Mouse (Mus musculus) lung, embryonic 14.5 days (tissue): ENCODE data around the gene Ttc38. TPM values are rescaled to one million over a fixed set of nuclear protein-coding genes. Genes with fewer than 3 reads are reported as not detected.
A peak's percentile ranks its signal among the peaks of the same experiment; 100 is the strongest.

Experiments used
- ATAC-seq: fragments of 200-750 bp; cut with Nextera tagmentation; 2 replicates; pipeline ENCODE4 v1.8.0; 2017; ENCODE audit warnings: mild to moderate bottlenecking, moderate TSS enrichment, moderate library complexity; ENCODE audit not compliant: insufficient read depth
- DNase-seq: peaks from one replicate; pipeline ENCODE4 v3.0.0-alpha.2; 2015
- H3K27ac ChIP-seq: fragments of 300-500 bp; sonication (generic); 2 replicates; pipeline ENCODE4 v1.5.1; 2014; ENCODE audit warnings: low read depth, mild to moderate bottlenecking, moderate library complexity
- H3K27me3 ChIP-seq: fragments of 300-500 bp; sonication (generic); 2 replicates; pipeline ENCODE4 v1.6.1; 2014; ENCODE audit warnings: low read length, control low read depth; ENCODE audit not compliant: insufficient read depth
- H3K36me3 ChIP-seq: fragments of 300-500 bp; sonication (generic); 2 replicates; pipeline ENCODE4 v1.6.1; 2014; ENCODE audit warnings: control low read depth; ENCODE audit not compliant: insufficient read depth
- H3K4me1 ChIP-seq: fragments of 300-500 bp; sonication (generic); 2 replicates; pipeline ENCODE4 v1.6.1; 2014; ENCODE audit warnings: antibody characterized with exemption, control low read depth; ENCODE audit not compliant: insufficient read depth
- H3K4me2 ChIP-seq: fragments of 300-500 bp; sonication (generic); 2 replicates; pipeline ENCODE4 v1.6.1; 2014; ENCODE audit warnings: mild to moderate bottlenecking
- H3K4me3 ChIP-seq: fragments of 300-500 bp; sonication (generic); 2 replicates; pipeline ENCODE4 v1.5.1; 2014; ENCODE audit warnings: low read depth, low read length
- H3K9ac ChIP-seq: fragments of 300-500 bp; sonication (generic); 2 replicates; pipeline ENCODE4 v1.6.1; 2014
- H3K9me3 ChIP-seq: fragments of 300-500 bp; sonication (generic); 2 replicates; pipeline ENCODE4 v1.6.1; 2016; ENCODE audit warnings: low read depth, low read length, control low read depth
- CTCF ChIP-seq: IDR thresholded peaks from 2 replicates; pipeline ENCODE4 v1.5.1; 2016; ENCODE audit warnings: antibody characterized with exemption, low read depth
- whole genome bisulfite sequencing: fragments of 180-500 bp; shearing (Covaris S2); extraction: QIAGEN DNeasy Blood & Tissue Kit; methylation state at CpG from one replicate; pipeline ENCODE4 v1.1.7; 2014; 5-methylcytosine and 5-hydroxymethylcytosine counted together
- polyA plus RNA-seq: library from polyadenylated mRNA; unstranded; fragments of >200 nt; fragmentation: Nextera tagmentation; extraction: Ambion mirVana; gene quantifications from 2 replicates; pipeline ENCODE4 v1.2.1, GENCODE M21; 2014

Ttc38 gene
- polyA plus RNA-seq, 1 experiment from 2014 or later = 3.4 TPM

DNA sequence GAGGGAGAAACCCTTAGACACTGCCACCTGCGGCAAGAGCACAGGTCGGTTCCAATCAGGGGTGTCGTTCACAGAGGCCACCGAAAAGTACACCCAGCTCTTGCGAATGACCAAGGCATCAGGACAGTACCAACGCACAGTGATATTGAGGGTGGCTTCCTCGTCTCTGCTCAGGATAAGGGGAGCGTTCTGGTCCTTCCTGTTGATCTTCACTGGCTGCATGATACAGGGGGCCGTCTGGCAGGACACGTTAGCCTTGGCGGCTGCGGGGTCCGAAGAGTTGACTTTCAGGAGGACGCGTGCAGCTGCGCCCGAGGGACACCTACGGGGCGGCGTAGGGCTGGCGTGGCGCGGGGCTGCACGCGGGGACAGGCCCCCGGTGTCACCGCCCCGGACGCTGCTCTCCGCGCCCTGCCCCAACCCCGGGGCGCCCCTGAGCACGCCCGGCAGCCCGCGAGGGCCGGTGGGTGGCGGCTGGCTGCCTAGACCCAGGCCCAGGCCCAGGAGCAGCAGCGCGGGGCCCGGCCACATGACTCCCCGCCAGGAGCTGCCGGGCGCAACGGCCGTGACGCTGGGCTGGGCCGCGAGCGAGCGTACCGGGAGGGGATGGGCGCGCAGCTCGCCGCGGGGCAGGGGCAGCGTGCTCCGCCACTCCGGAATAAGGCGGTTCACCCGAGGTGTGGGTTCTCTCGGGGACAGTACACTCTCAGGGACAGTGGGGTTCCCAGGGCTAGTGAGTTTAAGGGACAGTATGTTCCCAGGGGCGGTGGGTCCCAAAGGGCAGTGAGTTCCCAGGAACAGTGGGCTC, 10.7 kb upstream of the Ttc38 start, which contains the start of gene Pkdrej:
Pkdrej (minus strand) TSS at position 532 of the 808 bp plus-strand sequence.
- ATAC-seq (peak; percentile 84), DNase-seq (peak; percentile 66)
- WGBS = 2% methylated on average over 65 of the region's 65 CpGs
- TF ChIP-seq CTCF = no peak
- Histone ChIP-seq H3K4me3 (peak within 1 kb of the TSS; percentile 49), H3K4me2 (peak within 1 kb of the TSS; percentile 95), H3K9ac (peak within 1 kb of the TSS; percentile 71), H3K27me3 (peaks cover 12% of the 10 kb centered on the region), H3K36me3 (no peaks in the 10 kb centered on the region), H3K9me3 (no peaks in the 10 kb centered on the region; the same call in 1 of the 2 replicates), H3K27ac (no peak within 1 kb of the TSS), H3K4me1 (no peaks in the 10 kb centered on the region)

DNA sequence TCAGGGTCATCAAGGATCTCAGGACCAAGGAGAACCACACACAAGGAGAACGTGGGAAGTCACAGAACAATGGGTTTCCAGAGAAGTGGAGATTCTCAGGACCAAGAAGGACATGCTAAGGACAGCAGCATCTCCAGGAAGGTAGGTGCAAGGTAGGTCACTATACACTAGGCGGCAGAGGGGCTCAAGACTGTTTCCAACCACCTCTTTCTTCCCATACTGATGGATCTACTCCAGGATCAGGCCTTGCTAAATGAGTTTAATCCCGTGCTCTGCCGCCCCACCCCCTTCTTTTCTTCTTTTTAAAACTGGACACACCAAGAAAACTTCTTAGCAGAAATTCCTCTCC, 10.1 kb upstream of the Ttc38 start:
- Histone ChIP-seq H3K4me2 (peak overlapping the region; percentile 95), H3K9me3 (no peaks in the 10 kb centered on the region; the same call in 1 of the 2 replicates), H3K27ac (no peak overlapping the region), H3K4me3 (peak overlapping the region; percentile 49), H3K36me3 (no peaks in the 10 kb centered on the region), H3K4me1 (no peaks in the 10 kb centered on the region), H3K27me3 (peaks cover 12% of the 10 kb centered on the region), H3K9ac (peak overlapping the region; percentile 71)
- WGBS = 11% methylated on average over 4 of the region's 4 CpGs
- peak; percentile 36; the same call in 1 of the 2 replicates for TF ChIP-seq CTCF
- DNase-seq (peak; percentile 45), ATAC-seq (peak; percentile 60; the same call in 1 of the 2 replicates)

DNA sequence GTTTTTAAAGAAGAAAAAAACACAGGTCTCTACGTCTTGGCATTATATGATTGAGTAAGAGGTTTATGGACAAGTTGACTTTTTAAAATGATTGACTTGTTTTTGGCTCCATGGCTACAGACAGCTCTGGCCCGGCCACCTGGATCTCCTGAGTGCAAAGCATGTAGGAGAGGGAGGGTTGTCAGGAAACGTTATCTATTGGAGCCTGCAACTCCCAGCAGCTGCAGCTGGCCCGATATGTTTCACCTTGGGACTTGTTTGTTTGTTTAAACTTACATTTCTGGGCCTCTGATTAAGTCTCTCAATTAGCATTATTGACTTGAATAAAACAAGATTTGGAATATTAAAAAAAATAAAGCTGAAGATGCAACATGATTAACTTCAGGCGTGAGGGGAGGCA, 5.4 kb upstream of the Ttc38 start:
- no peaks in the 10 kb centered on the region for H3K9me3 ChIP-seq
- no peak for ATAC-seq
- no peak overlapping the region for H3K27ac ChIP-seq
- 31% methylated on average over 5 of the region's 5 CpGs for WGBS
- no peaks in the 10 kb centered on the region for H3K36me3 ChIP-seq
- no peaks in the 10 kb centered on the region for H3K27me3 ChIP-seq
- no peak for TF ChIP-seq CTCF
- no peak overlapping the region for H3K4me2 ChIP-seq
- no peak overlapping the region for H3K9ac ChIP-seq
- no peaks in the 10 kb centered on the region for H3K4me1 ChIP-seq
- DNase-seq = no peak
- no peak overlapping the region for H3K4me3 ChIP-seq

DNA sequence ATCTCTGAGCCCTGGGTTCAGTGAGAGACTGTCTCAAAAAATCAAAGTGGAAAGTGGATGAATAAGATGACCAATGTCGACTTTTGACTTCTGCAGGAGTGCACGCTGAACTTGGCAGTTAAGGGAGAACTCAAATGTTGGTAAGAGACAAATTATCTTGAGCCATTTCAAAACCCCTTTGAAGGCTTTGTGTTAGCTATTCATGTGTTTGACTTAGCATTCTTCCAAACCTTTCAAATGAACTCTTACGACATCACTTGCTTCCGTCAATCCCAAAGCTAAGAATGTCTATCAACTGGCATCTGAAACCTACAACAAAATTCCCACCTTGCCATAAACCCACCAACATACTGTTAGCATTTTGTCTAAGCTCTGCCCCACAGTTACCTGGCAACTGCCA, 4.0 kb upstream of the Ttc38 start:
- DNase-seq (no peak), ATAC-seq (no peak)
- Histone ChIP-seq H3K9me3 (no peaks in the 10 kb centered on the region), H3K4me1 (no peaks in the 10 kb centered on the region), H3K4me2 (no peak overlapping the region), H3K27ac (no peak overlapping the region), H3K27me3 (no peaks in the 10 kb centered on the region), H3K9ac (no peak overlapping the region), H3K36me3 (no peaks in the 10 kb centered on the region), H3K4me3 (no peak overlapping the region)
- no peak for TF ChIP-seq CTCF
- WGBS = 67% methylated on average over 4 of the region's 4 CpGs

DNA sequence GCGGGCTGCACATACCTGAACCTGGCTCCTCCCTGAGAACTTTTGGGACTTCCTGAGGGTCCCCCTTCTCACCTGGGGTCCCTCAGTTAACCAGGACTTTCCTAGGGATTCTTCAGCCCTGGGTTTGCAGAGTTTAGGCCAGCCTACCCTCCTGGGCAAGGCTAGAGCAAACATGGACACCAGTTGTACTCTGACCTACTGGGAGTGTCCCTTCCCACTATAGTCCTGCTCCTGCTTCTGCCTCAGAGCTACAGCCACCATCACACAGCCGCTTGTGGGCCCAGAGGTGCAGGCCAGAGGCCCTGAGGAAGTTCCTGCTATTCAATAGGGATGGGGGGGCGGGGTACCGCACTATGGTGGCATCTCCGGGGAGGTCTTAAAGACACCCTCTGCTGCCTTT, 2.6 kb upstream of the Ttc38 start:
- Histone ChIP-seq H3K4me2 (no peak overlapping the region), H3K27me3 (no peaks in the 10 kb centered on the region), H3K36me3 (no peaks in the 10 kb centered on the region), H3K9ac (no peak overlapping the region), H3K9me3 (no peaks in the 10 kb centered on the region), H3K4me3 (no peak overlapping the region), H3K4me1 (no peaks in the 10 kb centered on the region), H3K27ac (no peak overlapping the region)
- DNase-seq (no peak), ATAC-seq (no peak)
- WGBS = 67% methylated on average over 5 of the region's 5 CpGs
- TF ChIP-seq CTCF = no peak

DNA sequence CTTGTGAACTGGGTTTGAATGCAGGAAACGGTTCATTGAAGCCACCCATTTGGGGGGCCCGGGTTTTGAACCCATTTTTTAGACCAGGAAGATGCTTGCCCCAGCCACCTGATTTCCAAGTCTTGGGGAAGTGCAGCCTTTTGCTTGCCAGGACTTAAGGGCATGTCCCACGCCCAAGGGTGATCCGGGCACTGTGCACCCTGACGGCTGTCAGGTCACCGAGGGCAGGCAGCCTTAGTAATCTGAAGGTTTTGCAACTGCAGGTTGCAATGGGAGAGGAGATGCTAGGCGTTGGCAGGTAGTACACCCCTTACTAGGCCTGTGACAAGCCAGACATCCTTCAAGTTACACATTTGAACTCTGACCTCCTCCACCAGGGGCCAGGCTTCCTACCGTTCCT, 493 bp downstream of the Ttc38 start:
- ATAC-seq (no peak), DNase-seq (no peak)
- no peak for TF ChIP-seq CTCF
- Histone ChIP-seq H3K4me1 (no peaks in the 10 kb centered on the region), H3K36me3 (no peaks in the 10 kb centered on the region), H3K9ac (peak overlapping the region; percentile 52), H3K4me2 (peak overlapping the region; percentile 85), H3K27ac (no peak overlapping the region), H3K9me3 (no peaks in the 10 kb centered on the region), H3K4me3 (peak overlapping the region; percentile 53), H3K27me3 (no peaks in the 10 kb centered on the region)
- 44% methylated on average over 8 of the region's 8 CpGs for WGBS

DNA sequence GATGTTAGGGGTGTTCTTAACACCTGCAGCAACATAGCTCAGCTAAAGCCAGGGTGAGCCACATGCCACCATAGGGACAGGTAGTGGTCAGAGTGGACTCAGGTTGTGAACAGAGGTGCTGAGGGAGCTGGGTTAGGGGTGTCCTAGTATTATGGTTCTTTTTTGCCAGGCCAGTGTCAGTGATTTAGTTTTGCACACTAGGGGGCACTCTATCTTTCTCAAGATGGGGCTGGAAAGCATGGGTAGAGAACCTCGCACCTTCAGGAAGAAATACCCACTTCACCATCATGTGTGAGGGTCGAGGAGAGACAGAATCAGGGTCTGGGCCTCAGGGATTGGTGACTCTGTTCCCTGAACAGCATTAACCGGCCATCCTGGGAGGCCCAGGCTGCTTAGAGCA, 3.2 kb downstream of the Ttc38 start:
- peak; percentile 32; the same call in 1 of the 2 replicates for TF ChIP-seq CTCF
- ATAC-seq (no peak), DNase-seq (no peak)
- H3K36me3 ChIP-seq = no peaks in the 10 kb centered on the region
- H3K27me3 ChIP-seq = no peaks in the 10 kb centered on the region
- no peak overlapping the region for H3K27ac ChIP-seq
- 47% methylated on average over 3 of the region's 3 CpGs for WGBS
- H3K4me3 ChIP-seq = no peak overlapping the region
- no peak overlapping the region for H3K4me2 ChIP-seq
- no peak overlapping the region for H3K9ac ChIP-seq
- no peaks in the 10 kb centered on the region for H3K9me3 ChIP-seq
- H3K4me1 ChIP-seq = no peaks in the 10 kb centered on the region
